Mouse (Mus musculus) frontal cortex, postnatal 25 days (tissue): ENCODE results near the gene Selenom.

Source experiments
- DNase-seq, 2 experiments: peaks; one replicate each; pipeline ENCODE4 v3.0.0; 2022; ENCODE audit warnings: low spot score in 2 of 2

Gene Selenom

DNA sequence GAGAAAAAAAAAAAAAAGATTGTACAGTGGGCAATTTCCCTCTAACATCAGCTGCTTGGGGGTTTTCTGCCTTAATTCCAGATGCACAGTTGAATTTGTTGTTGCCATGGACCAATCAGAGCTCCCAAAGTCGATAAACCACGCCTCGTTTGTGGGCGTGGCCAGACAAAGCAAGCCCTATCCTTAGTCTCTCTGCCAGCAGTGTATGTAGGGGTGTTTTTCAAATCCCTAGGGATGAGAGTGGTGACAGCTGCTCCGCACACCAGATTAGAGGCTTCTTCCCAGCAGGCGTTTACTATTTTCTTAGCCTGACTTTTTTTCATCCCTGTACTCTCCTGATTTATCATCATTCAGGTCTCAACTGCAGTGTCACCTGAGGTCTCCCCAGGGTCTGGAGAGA is 33.5 kb downstream of the Selenom start:
- no peak for DNase-seq

DNA sequence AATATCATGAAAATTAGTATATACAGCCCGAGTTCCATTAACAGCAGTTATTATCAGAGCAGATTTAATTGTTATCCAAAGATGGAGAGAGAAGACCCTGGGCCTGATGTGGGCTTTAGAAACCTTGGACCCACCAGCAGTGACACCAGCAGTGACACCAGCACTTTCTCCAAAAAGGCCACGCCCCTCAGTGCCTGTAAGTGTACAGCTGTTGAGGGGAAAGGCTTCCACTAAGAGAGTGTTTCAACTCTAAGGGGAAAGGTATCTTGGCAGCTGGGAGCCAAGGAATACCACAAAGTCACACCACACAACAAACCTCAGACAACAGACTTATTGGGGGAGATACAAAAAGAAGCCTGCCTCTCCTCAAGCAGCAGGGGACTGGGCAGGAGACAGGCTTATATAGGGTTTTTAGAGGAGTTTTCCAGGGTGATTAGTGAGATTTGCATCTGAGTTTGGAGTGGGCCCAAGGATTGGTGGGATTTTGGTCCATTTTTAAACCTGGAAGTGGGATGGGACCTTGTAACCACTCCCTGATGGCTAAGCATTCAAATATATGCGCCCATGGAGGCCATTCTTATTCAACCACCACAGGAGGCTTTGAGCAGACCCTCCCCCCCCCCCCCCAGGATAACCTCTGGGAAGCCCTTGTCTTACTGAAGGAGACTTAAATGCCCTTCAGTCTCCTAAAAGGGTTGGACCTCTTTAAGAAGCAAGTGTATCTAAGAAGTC is 34.2 kb downstream of the Selenom start:
- no peak for DNase-seq

DNA sequence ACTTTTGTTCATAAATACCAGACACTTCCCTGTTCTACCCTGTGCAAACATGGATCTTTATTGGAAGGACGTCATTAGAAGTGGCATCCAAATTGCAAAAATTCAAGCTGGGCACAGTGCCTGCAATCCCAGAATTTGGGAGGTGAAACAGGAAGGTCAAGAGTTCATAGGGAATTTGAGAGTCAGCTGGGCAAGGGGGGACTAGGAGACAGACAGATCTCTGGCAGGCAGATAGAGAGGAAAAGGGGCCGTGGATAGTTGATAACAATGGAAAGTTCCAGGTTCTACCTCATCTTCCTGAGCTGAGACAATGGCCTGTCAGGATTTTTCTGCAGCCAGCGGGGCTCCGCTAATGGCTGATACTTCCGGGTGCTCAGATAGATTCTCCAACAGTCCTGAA is 35.3 kb downstream of the Selenom start:
- no peak for DNase-seq

DNA sequence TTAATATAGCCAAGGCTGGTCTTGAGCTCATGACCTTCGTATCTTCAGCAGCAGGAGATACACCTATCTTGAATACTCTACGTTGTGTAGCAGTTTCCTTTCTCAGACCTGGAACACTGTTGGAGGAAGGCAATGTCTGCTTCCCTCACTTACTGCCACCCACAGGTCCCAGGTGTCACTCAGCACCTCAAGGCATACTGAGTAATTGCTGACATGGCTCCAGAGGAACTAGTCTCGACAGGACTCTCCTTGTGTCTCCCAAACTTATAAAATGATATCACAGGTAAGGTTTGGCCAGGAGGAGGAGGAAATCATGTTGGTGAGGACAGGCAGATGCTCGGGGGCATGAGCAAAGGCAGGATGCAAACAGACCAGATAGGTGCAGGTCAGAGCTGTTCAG is 40.5 kb downstream of the Selenom start:
- DNase-seq, result no peak

DNA sequence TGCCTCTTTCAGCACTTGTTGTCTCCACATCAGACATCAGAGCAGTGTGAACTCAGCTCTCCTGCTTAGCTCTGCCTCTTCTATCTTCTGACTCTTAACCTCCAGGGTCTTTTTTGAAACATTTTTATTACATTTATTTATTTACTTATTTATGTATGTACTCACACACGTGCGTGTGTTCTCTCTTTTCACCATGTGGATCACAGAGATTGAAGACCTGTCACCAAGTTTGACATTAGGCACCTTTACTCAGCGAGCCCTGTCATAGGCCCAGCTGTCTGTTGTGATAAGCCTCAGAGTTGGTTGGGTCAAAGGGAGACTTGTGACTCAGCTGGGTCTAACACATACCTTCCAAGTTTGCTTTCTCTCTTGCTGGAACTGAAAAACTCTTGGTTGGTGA is 43.4 kb downstream of the Selenom start:
- DNase-seq, result no peak

DNA sequence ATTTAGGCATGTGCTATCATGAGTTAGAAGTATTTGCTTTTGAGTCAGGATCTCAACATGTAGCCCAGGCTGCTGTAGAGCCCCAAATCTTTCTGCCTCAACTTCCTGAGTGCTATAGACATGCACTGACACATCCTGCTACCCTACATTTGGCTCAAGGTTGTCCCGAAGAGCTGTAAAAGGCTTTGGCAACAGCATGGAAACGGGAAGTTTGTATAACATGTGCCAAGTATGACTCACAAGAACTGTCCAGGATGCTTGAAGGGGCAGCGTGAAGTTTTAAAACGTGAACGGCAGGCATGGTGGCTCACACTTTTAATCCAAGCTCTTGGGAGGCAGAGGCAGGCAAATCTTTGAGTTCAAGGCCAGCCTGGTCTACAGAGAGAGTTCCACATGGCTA is 45.7 kb downstream of the Selenom start:
- no peak for DNase-seq

- no peak for DNase-seq
These were observed 49.4 kb downstream of the Selenom start for GRCm38 (mm10) chr11:3563853-3564252.

DNA sequence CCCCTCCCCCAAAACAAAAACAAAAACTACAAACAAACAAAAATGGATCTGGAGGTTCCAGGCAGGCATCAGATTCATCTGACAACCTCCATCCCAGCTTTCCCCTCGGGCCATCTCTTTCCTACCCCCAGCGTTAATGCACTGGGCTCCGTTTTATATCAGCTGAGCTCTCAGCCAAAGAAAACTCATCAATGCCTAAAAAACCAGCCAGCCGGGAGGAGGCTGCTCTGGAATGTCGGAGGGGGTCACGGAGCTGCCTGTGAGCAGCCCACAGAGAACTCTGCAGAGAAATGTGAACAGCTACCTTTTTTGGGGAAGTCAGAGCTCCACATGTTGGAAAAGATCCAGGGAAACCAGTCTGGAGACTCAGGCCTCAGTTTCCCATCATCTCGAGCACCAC is 50.0 kb downstream of the Selenom start:
- no peak for DNase-seq

GRCm38 (mm10) chr11:3566018-3566417 is 51.5 kb downstream of the Selenom start:
- DNase-seq, result no peak
